Mouse (Mus musculus) urinary bladder, adult 18-20 months (tissue): ENCODE measurements around the gene Slc16a13.
"Not testable (repeated sequence)": the region's sequence is repeated elsewhere in the genome, so short reads cannot be mapped to it uniquely, and the experiment has no call there.

Experiments used
- DNase-seq, 2 experiments: peaks; one replicate each; pipeline ENCODE4 v3.0.0; 2022; ENCODE audit warnings: low spot score in 2 of 2, mixed read lengths in 2 of 2

Slc16a13 gene

GRCm38 (mm10) chr11:70171181-70171580 lies 49.7 kb downstream of the Slc16a13 start:
- no peak for DNase-seq

- no peak for DNase-seq
Measured at GRCm38 (mm10) chr11:70170291-70170690, 50.6 kb downstream of the Slc16a13 start.

GRCm38 (mm10) chr11:70169471-70169870 lies 51.4 kb downstream of the Slc16a13 start:
- not testable (repeated sequence) for DNase-seq

- DNase-seq, result no peak
Measured at GRCm38 (mm10) chr11:70168136-70168535, 52.7 kb downstream of the Slc16a13 start.
